8 mouse cellular contexts compared by ENCODE assay signal in genomic region chr5:117348279-117348678, GRCm38 (mm10). TPM values are rescaled to one million over a fixed set of nuclear protein-coding genes. Genes with fewer than 3 reads are reported as not detected.
DNase-seq lines count a peak whose midpoint lies in the region; ATAC-seq and TF ChIP-seq lines count a peak whose summit lies in the region.

No protein-coding gene starts in this region.

- 0 out of 2 replicates have a peak, but pooled peaks have one; percentile 57 for ATAC-seq in forebrain, embryonic 13.5 days
- ATAC-seq in hindbrain, embryonic 12.5 days (ENCODE audit: low FRiP score), result peak; percentile 56; the same call in 1 of the 2 replicates
- ATAC-seq in megakaryocyte, adult 5-6 weeks (ENCODE audit: poor library complexity, severe bottlenecking), result peak; percentile 30; the same call in 1 of the 2 replicates
- peak; percentile 79 for ATAC-seq in stomach, postnatal 0 days (ENCODE audit: low FRiP score, low TSS enrichment)
- no peak for ATAC-seq in CD4-positive, CD25-positive, alpha-beta regulatory T cell, adult 4 months

- H3K4me1 ChIP-seq in forebrain, embryonic 13.5 days, result no peaks in the 10 kb centered on the region
- H3K4me1 ChIP-seq in hindbrain, embryonic 12.5 days, result 0 out of 2 replicates have a peak, but pooled peaks cover 2% of the 10 kb centered on the region
- no peaks in the 10 kb centered on the region for H3K4me1 ChIP-seq in stomach, postnatal 0 days (replicated peaks; ENCODE audit: control insufficient read depth, insufficient read depth)

- TF ChIP-seq EP300 in stomach, postnatal 0 days (optimal IDR thresholded peaks at IDR 0.05), result no peak

- no peaks in the 10 kb centered on the region for H3K36me3 ChIP-seq in forebrain, embryonic 13.5 days (ENCODE audit: poor library complexity, severe bottlenecking)
- no peaks in the 10 kb centered on the region for H3K36me3 ChIP-seq in hindbrain, embryonic 12.5 days
- peaks cover 7% of the 10 kb centered on the region for H3K36me3 ChIP-seq in stomach, postnatal 0 days (ENCODE audit: control insufficient read depth, insufficient read depth, low read length)

- TF ChIP-seq CTCF in stomach, postnatal 0 days (IDR thresholded peaks at IDR 0.05; ENCODE audit: low read depth), result no peak

- peak; percentile 97 for DNase-seq in R1 (ENCODE audit: low read depth, low spot score)
- DNase-seq in c-Kit-negative CD71-positive TER-119-positive erythroid progenitor cells, embryonic 14.5 days (ENCODE audit: low read depth, low spot score), result peak; percentile 61
- peak; percentile 41 to 61 for DNase-seq in layer of hippocampus, postnatal 14 days (ENCODE audit: low spot score in 2 of 2)
- DNase-seq in stomach, postnatal 0 days (ENCODE audit: low spot score), result peak; percentile 88

- no peak overlapping the region for H3K9ac ChIP-seq in forebrain, embryonic 13.5 days
- no peak overlapping the region for H3K9ac ChIP-seq in hindbrain, embryonic 12.5 days
- no peak overlapping the region for H3K9ac ChIP-seq in stomach, postnatal 0 days (ENCODE audit: low read length)

- no peaks in the 10 kb centered on the region for H3K9me3 ChIP-seq in forebrain, embryonic 13.5 days (replicated peaks)
- no peaks in the 10 kb centered on the region for H3K9me3 ChIP-seq in hindbrain, embryonic 12.5 days (replicated peaks)
- no peaks in the 10 kb centered on the region for H3K9me3 ChIP-seq in stomach, postnatal 0 days (ENCODE audit: control insufficient read depth, low read length)

- H3K4me3 ChIP-seq in forebrain, embryonic 13.5 days, result no peak overlapping the region
- no peak overlapping the region; the same call in 1 of the 2 replicates for H3K4me3 ChIP-seq in hindbrain, embryonic 12.5 days
- no peak overlapping the region for H3K4me3 ChIP-seq in stomach, postnatal 0 days (ENCODE audit: low read depth, low read length)

- H3K4me2 ChIP-seq in forebrain, embryonic 13.5 days, result peak overlapping the region; percentile 33
- peak overlapping the region; percentile 32 for H3K4me2 ChIP-seq in hindbrain, embryonic 12.5 days (replicated peaks)
- H3K4me2 ChIP-seq in stomach, postnatal 0 days (replicated peaks; ENCODE audit: low read depth), result no peak overlapping the region

- 22% methylated on average over 19 of the region's 19 CpGs for WGBS in forebrain, embryonic 13.5 days
- WGBS in hindbrain, embryonic 12.5 days, result 23% methylated on average over 19 of the region's 19 CpGs
- WGBS in stomach, postnatal 0 days, result 43% methylated on average over 19 of the region's 19 CpGs

- no peaks in the 10 kb centered on the region for H3K27me3 ChIP-seq in forebrain, embryonic 13.5 days
- no peaks in the 10 kb centered on the region for H3K27me3 ChIP-seq in hindbrain, embryonic 12.5 days
- H3K27me3 ChIP-seq in stomach, postnatal 0 days (ENCODE audit: control insufficient read depth, insufficient read depth, low read length), result no peaks in the 10 kb centered on the region

- no peak overlapping the region for H3K27ac ChIP-seq in forebrain, embryonic 13.5 days
- no peak overlapping the region for H3K27ac ChIP-seq in hindbrain, embryonic 12.5 days
- H3K27ac ChIP-seq in stomach, postnatal 0 days (replicated peaks), result no peak overlapping the region

RNA-seq across cellular contexts. Expression of gene Wsb2, which starts 8.8 kb away (rescaled TPM):
- 86.2 and 99.0 TPM in 2 replicates for polyA plus RNA-seq in forebrain, embryonic 13.5 days (2015; fragmentation: Nextera tagmentation; extraction: Ambion mirVana)
- polyA plus RNA-seq in hindbrain, embryonic 12.5 days (2016; fragmentation: Nextera tagmentation; extraction: Ambion mirVana), result 127 and 132 TPM in 2 replicates
- 100 to 1,000 TPM; 376 to 378 TPM for total RNA-seq in layer of hippocampus, postnatal 14 days (2021)
- 15.5 and 21.3 TPM in 2 replicates for total RNA-seq in megakaryocyte, adult 5-6 weeks (2015)
- 28.3 and 36.1 TPM in 2 replicates for total RNA-seq in megakaryocyte, adult 5-6 weeks (2017)
- polyA plus RNA-seq in stomach, postnatal 0 days (2015; fragmentation: Nextera tagmentation; extraction: Ambion mirVana), result 50.0 and 50.3 TPM in 2 replicates
- 10 to 100 TPM in 1 of 2 experiments, 1 to 10 TPM in 1; 8.2 to 16.3 TPM for polyA plus RNA-seq in CD4-positive, CD25-positive, alpha-beta regulatory T cell, adult 4 months (2017; shearing (Covaris generic))

RNA-seq across cellular contexts. Expression of gene Vsig10, which starts 29.4 kb away (rescaled TPM):
- 0.98 and 2.6 TPM in 2 replicates for polyA plus RNA-seq in forebrain, embryonic 13.5 days (2015; fragmentation: Nextera tagmentation; extraction: Ambion mirVana)
- 3.7 and 4.1 TPM in 2 replicates for polyA plus RNA-seq in hindbrain, embryonic 12.5 days (2016; fragmentation: Nextera tagmentation; extraction: Ambion mirVana)
- 1 to 10 TPM; 3.4 to 6.2 TPM for total RNA-seq in layer of hippocampus, postnatal 14 days (2021)
- 1.4 and 3.9 TPM in 2 replicates for total RNA-seq in megakaryocyte, adult 5-6 weeks (2015)
- total RNA-seq in megakaryocyte, adult 5-6 weeks (2017), result 0.94 and 2.0 TPM in 2 replicates
- 9.9 and 13.0 TPM in 2 replicates for polyA plus RNA-seq in stomach, postnatal 0 days (2015; fragmentation: Nextera tagmentation; extraction: Ambion mirVana)
- polyA plus RNA-seq in CD4-positive, CD25-positive, alpha-beta regulatory T cell, adult 4 months (2017; shearing (Covaris generic)), result 1 to 10 TPM; 5.5 to 8.3 TPM

RNA-seq across cellular contexts. Expression of gene Rfc5, which starts 40.6 kb away (rescaled TPM):
- 68.3 and 90.8 TPM in 2 replicates for polyA plus RNA-seq in forebrain, embryonic 13.5 days (2015; fragmentation: Nextera tagmentation; extraction: Ambion mirVana)
- 55.3 and 62.2 TPM in 2 replicates for polyA plus RNA-seq in hindbrain, embryonic 12.5 days (2016; fragmentation: Nextera tagmentation; extraction: Ambion mirVana)
- total RNA-seq in layer of hippocampus, postnatal 14 days (2021), result 10 to 100 TPM; 20.3 to 21.0 TPM
- 29.8 and 50.6 TPM in 2 replicates for total RNA-seq in megakaryocyte, adult 5-6 weeks (2015)
- 36.5 and 39.0 TPM in 2 replicates for total RNA-seq in megakaryocyte, adult 5-6 weeks (2017)
- 26.4 and 28.8 TPM in 2 replicates for polyA plus RNA-seq in stomach, postnatal 0 days (2015; fragmentation: Nextera tagmentation; extraction: Ambion mirVana)
- polyA plus RNA-seq in CD4-positive, CD25-positive, alpha-beta regulatory T cell, adult 4 months (2017; shearing (Covaris generic)), result 10 to 100 TPM; 20.4 to 22.9 TPM
